Mouse (Mus musculus): ENCODE results near the gene Tmem199. TPM values are rescaled to one million over a fixed set of nuclear protein-coding genes. Genes with fewer than 3 reads are reported as not detected.
A peak's percentile ranks its signal among the peaks of the same experiment; 100 is the strongest.

The Tmem199 gene
- polyA plus RNA-seq (2015; fragmentation: Nextera tagmentation; extraction: Ambion mirVana) = 95.5 and 96.6 TPM in 2 replicates

DNA sequence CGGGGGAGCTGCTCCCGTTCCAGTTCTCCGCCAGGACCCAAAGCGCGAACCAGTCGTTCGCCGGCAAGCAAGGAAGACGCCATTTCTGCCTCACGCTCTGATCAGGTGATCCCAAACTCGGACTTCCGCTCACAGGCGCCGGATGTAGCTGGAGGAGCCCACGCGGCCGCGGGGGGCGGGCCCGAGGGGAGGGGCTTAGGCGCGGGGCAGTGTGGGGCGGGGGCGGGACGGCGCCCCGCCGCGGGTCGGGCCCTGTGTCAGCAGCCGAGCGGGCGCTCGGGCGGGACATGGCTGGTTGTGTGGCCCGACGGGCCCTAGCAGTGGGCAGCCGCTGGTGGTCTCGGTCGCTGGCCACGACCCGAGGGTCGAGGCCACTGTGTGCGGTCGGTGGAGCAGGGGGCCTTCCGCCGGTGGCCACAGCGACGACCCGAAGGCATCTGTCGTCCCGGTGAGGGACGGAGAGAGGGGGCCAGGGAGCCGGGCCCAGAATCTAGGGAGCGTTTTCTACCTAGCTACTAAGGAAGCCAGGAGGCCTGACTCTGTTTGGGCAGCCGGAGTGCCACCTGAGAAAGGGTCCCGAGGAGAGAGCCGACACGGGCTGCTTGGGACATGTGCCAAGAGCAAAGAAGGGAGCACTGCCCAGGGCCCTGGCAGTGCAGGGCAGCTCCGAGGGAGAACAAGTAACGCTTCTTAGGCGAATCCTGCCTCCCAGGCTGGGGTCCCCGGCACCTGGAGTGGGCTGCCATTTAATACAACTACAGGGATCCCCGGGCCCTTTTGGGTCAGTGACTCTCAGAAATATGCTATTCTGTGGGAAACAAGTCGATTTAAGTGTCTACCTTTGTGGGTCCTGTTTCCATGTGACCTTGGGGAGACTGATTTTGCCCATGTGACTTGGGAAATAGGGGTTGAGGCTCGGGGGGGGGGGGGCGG is at the start of gene Tmem199, which contains the start of gene Poldip2:
Gene Tmem199 (minus strand): TSS at position 148 of the 933 bp plus-strand sequence.
Gene Poldip2 (plus strand): TSS at position 169 of the 933 bp plus-strand sequence.
- under 1% methylated on average over 57 of the region's 67 CpGs for WGBS
- Histone ChIP-seq H3K4me1 (ENCODE audit: control insufficient read depth, insufficient read depth, low read length) (peaks cover 19% of the 10 kb centered on the region), H3K36me3 (ENCODE audit: control insufficient read depth, insufficient read depth, low read length) (peaks cover 29% of the 10 kb centered on the region), H3K4me2 (ENCODE audit: low read length) (peak within 1 kb of the TSS; percentile 97), H3K27ac (ENCODE audit: low read length) (peak within 1 kb of the TSS; percentile 86), H3K9me3 (replicated peaks; ENCODE audit: control insufficient read depth, low read length, poor library complexity, severe bottlenecking) (no peaks in the 10 kb centered on the region), H3K9ac (ENCODE audit: low read depth, low read length) (peak within 1 kb of the TSS; percentile 95), H3K4me3 (ENCODE audit: low read depth, low read length) (peak within 1 kb of the TSS; percentile 92), H3K27me3 (ENCODE audit: control insufficient read depth, insufficient read depth, low read depth, low read length) (no peaks in the 10 kb centered on the region)
- ATAC-seq = peak; percentile 96

DNA sequence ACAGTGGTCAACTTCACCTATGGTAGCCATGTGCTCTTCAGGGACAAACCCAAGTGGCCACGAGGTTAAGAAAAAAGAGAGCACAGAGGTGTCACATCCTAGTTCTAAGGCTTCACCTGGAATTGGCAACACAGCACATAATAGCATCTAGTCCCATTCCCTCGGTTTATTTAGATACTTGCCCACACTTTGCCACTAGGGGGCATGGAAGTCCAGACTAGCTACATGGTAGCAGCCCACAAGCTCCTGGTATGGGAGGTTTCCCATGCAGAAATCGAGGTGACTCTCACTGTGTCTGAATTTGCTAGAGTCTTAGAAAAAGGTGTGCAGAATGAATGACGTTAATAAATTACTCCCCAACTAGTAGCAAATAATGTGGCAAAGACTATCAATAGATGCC is 48.5 kb upstream of the Tmem199 start:
- Histone ChIP-seq H3K9me3 (replicated peaks; ENCODE audit: control insufficient read depth, low read length, poor library complexity, severe bottlenecking) (no peaks in the 10 kb centered on the region), H3K9ac (ENCODE audit: low read depth, low read length) (no peak overlapping the region), H3K4me1 (ENCODE audit: control insufficient read depth, insufficient read depth, low read length) (no peaks in the 10 kb centered on the region), H3K4me2 (ENCODE audit: low read length) (no peak overlapping the region), H3K27ac (ENCODE audit: low read length) (no peak overlapping the region), H3K4me3 (ENCODE audit: low read depth, low read length) (no peak overlapping the region), H3K27me3 (ENCODE audit: control insufficient read depth, insufficient read depth, low read depth, low read length) (no peaks in the 10 kb centered on the region), H3K36me3 (ENCODE audit: control insufficient read depth, insufficient read depth, low read length) (no peaks in the 10 kb centered on the region)
- 20% methylated on average over 4 of the region's 4 CpGs for WGBS
- ATAC-seq = peak; percentile 66; the same call in 1 of the 2 replicates

DNA sequence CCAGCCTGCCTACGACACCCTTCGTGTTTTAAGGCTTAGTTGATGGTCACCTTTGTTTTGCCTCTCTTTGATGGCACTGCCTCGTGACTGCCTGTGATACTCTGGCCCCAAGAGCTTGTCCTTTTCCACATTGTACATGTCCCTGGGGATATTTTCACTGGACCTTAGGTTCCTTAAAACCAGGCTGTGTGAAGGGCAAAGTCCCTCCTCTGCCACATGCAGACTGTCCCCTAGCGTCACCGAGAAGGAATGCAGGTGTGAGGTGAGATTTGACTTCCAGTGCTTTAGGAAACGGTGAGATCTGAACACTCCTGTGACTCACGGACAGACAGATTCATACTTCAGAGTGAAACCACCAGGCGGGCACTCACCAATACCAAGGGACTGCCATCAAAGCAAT is 45.3 kb upstream of the Tmem199 start:
- Histone ChIP-seq H3K27me3 (ENCODE audit: control insufficient read depth, insufficient read depth, low read depth, low read length) (no peaks in the 10 kb centered on the region), H3K9ac (ENCODE audit: low read depth, low read length) (no peak overlapping the region), H3K4me1 (ENCODE audit: control insufficient read depth, insufficient read depth, low read length) (no peaks in the 10 kb centered on the region), H3K4me3 (ENCODE audit: low read depth, low read length) (no peak overlapping the region), H3K27ac (ENCODE audit: low read length) (no peak overlapping the region), H3K36me3 (ENCODE audit: control insufficient read depth, insufficient read depth, low read length) (no peaks in the 10 kb centered on the region), H3K4me2 (ENCODE audit: low read length) (no peak overlapping the region), H3K9me3 (replicated peaks; ENCODE audit: control insufficient read depth, low read length, poor library complexity, severe bottlenecking) (no peaks in the 10 kb centered on the region)
- ATAC-seq = no peak
- WGBS = 61% methylated on average over 8 of the region's 8 CpGs

DNA sequence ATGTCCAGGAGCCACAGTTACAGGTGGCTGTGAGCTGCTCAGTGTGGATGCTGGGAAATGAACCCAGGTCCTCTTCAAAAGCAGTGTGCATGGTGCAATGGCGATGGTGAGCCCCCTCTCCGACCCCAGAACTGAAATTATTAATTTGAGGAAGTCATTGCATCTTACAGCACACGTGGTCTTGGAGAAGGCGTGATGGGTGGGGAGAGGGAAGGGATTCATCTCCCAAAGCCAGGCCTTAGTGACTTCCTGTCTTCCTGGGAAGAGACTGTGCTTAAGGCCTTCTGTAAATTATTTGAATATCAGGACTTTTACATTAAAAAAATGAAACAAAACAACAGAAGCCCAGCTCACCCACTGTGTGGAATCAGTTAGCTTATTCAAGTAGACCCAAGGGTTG is 44.1 kb upstream of the Tmem199 start:
- H3K27me3 ChIP-seq (ENCODE audit: control insufficient read depth, insufficient read depth, low read depth, low read length) = no peaks in the 10 kb centered on the region
- no peak overlapping the region for H3K9ac ChIP-seq (ENCODE audit: low read depth, low read length)
- no peak overlapping the region for H3K4me3 ChIP-seq (ENCODE audit: low read depth, low read length)
- H3K27ac ChIP-seq (ENCODE audit: low read length) = no peak overlapping the region
- no peaks in the 10 kb centered on the region for H3K9me3 ChIP-seq (replicated peaks; ENCODE audit: control insufficient read depth, low read length, poor library complexity, severe bottlenecking)
- 0 out of 2 replicates have a peak, but pooled peaks cover 2% of the 10 kb centered on the region for H3K4me1 ChIP-seq (ENCODE audit: control insufficient read depth, insufficient read depth, low read length)
- no peak for ATAC-seq
- H3K4me2 ChIP-seq (ENCODE audit: low read length) = no peak overlapping the region
- no peaks in the 10 kb centered on the region for H3K36me3 ChIP-seq (ENCODE audit: control insufficient read depth, insufficient read depth, low read length)
- WGBS = 84% methylated on average over 4 of the region's 4 CpGs

DNA sequence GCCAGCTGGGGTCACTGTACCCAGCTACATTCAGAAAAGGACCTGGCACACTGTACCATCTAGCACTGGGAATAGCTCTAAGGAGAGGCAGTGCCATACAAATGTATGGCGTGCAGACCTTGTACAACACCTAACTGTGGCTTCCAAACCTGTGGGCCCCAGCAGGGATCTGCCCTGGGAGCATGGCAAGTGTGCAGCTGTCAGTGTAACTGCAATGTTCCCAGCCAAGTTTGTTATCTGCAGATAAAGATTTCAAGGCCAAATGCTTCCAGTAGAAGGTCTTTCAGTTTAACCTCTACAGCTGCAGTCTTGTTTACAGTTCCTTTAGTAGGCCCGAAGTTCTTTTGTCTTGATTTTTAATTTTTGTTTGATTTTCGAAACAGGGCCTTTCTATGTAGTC is 43.7 kb upstream of the Tmem199 start:
- Histone ChIP-seq H3K27ac (ENCODE audit: low read length) (no peak overlapping the region), H3K4me3 (ENCODE audit: low read depth, low read length) (no peak overlapping the region), H3K4me1 (ENCODE audit: control insufficient read depth, insufficient read depth, low read length) (0 out of 2 replicates have a peak, but pooled peaks cover 3% of the 10 kb centered on the region), H3K9ac (ENCODE audit: low read depth, low read length) (no peak overlapping the region), H3K27me3 (ENCODE audit: control insufficient read depth, insufficient read depth, low read depth, low read length) (no peaks in the 10 kb centered on the region), H3K4me2 (ENCODE audit: low read length) (no peak overlapping the region), H3K9me3 (replicated peaks; ENCODE audit: control insufficient read depth, low read length, poor library complexity, severe bottlenecking) (no peaks in the 10 kb centered on the region), H3K36me3 (ENCODE audit: control insufficient read depth, insufficient read depth, low read length) (no peaks in the 10 kb centered on the region)
- no peak for ATAC-seq
- 89% methylated on average over 3 of the region's 3 CpGs for WGBS

DNA sequence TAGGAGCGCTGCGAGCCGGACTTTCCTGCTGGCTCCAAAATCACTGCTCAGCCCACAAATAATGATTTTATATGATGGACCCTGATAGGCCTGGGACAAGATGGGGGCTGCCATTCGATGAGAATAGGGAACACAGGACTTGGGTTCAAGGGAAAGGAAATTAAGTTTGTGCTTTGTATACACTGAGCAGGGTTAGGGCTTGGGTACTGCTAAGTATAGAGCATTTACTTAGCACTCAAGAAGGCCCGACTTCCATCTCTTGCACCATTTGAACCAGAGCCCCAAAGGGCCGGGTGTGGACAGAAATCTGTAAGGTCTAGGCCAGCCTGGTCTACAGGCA is 39.1 kb upstream of the Tmem199 start:
- peak overlapping the region; percentile 53 for H3K4me3 ChIP-seq (ENCODE audit: low read depth, low read length)
- peaks cover 16% of the 10 kb centered on the region for H3K4me1 ChIP-seq (ENCODE audit: control insufficient read depth, insufficient read depth, low read length)
- peak; percentile 49 for ATAC-seq
- peak overlapping the region; percentile 92 for H3K27ac ChIP-seq (ENCODE audit: low read length)
- H3K9ac ChIP-seq (ENCODE audit: low read depth, low read length) = peak overlapping the region; percentile 76
- H3K27me3 ChIP-seq (ENCODE audit: control insufficient read depth, insufficient read depth, low read depth, low read length) = no peaks in the 10 kb centered on the region
- H3K9me3 ChIP-seq (replicated peaks; ENCODE audit: control insufficient read depth, low read length, poor library complexity, severe bottlenecking) = no peaks in the 10 kb centered on the region
- no peaks in the 10 kb centered on the region for H3K36me3 ChIP-seq (ENCODE audit: control insufficient read depth, insufficient read depth, low read length)
- H3K4me2 ChIP-seq (ENCODE audit: low read length) = peak overlapping the region; percentile 84
- 33% methylated on average over 6 of the region's 6 CpGs for WGBS

DNA sequence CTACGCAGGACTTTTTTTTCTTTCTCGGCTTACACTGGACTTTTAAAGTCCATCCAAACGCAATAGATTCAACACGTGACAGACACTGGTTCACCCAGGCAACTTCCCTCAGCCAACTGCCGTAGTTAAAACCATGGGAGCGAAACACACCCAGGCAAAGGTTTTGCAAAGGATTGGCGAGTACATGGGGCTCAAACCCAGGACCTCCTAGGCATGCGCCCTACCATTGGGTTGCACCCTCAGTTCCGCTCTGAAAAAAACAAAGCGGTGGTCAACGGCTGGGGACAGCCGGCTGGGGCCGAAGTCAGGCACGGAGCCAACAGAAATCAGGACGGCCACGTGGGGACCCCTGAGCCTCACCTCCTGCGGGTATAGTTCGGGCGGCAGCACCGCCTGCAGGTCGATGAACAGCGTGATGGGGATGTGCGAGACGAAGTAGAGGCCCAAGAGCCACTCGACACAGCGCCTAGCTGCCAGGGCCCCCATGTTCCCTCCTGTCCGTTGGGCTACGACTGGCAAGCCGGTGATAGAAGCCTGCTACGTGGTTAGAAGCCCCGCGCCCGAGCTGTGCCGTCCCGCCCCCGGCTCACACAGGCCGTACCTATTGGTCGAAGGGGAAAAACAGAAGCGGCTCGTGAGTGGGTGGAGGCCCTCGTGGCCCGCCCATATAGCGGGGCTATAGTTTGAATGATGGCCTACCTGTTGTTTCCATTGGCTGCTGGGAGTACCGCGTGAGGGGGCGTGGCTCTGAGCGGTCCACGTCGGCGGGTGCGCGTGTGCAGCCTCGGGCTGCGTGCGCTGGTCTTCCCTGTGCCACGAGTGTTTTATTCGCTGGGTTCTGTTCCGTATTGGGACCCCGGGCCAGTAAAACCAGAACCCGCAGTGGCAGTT is 38.4 kb upstream of the Tmem199 start, which contains the start of gene Tmem97:
Gene Tmem97 (minus strand): TSS at position 610 of the 891 bp plus-strand sequence.
- under 1% methylated on average over 59 of the region's 60 CpGs for WGBS
- Histone ChIP-seq H3K36me3 (ENCODE audit: control insufficient read depth, insufficient read depth, low read length) (no peaks in the 10 kb centered on the region), H3K9me3 (replicated peaks; ENCODE audit: control insufficient read depth, low read length, poor library complexity, severe bottlenecking) (no peaks in the 10 kb centered on the region), H3K4me1 (ENCODE audit: control insufficient read depth, insufficient read depth, low read length) (peaks cover 16% of the 10 kb centered on the region), H3K27ac (ENCODE audit: low read length) (peak within 1 kb of the TSS; percentile 92), H3K27me3 (ENCODE audit: control insufficient read depth, insufficient read depth, low read depth, low read length) (no peaks in the 10 kb centered on the region), H3K9ac (ENCODE audit: low read depth, low read length) (peak within 1 kb of the TSS; percentile 76), H3K4me3 (ENCODE audit: low read depth, low read length) (peak within 1 kb of the TSS; percentile 53), H3K4me2 (ENCODE audit: low read length) (peak within 1 kb of the TSS; percentile 84)
- peak; percentile 100 for ATAC-seq

DNA sequence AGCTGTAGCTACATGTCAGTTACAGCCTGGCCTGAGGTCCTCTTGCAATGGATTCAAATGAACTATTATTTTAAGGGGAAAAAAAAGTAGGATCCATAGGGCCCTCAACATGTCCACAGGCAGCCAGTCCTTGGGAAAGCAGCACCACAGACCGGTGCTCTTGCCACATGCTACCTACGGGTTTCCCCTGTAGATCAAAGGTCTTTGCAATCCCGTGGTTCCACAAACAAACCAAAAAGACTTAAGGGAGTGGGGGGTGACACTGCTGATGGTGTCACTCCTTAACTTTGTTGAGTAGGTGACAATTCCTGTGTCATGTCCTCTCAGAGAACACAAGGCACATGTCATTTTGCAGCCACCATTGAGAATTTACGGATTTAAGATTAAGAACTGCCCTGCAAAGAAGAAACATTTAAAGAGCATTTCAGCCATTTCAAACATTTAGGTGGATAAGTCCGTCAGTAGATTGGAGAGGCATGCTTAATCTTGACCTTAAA is 37.6 kb upstream of the Tmem199 start:
- no peaks in the 10 kb centered on the region for H3K27me3 ChIP-seq (ENCODE audit: control insufficient read depth, insufficient read depth, low read depth, low read length)
- no peaks in the 10 kb centered on the region for H3K36me3 ChIP-seq (ENCODE audit: control insufficient read depth, insufficient read depth, low read length)
- H3K4me2 ChIP-seq (ENCODE audit: low read length) = peak overlapping the region; percentile 80
- H3K9ac ChIP-seq (ENCODE audit: low read depth, low read length) = peak overlapping the region; percentile 62; the same call in 1 of the 2 replicates
- ATAC-seq = no peak
- H3K4me3 ChIP-seq (ENCODE audit: low read depth, low read length) = peak overlapping the region; percentile 53
- H3K9me3 ChIP-seq (replicated peaks; ENCODE audit: control insufficient read depth, low read length, poor library complexity, severe bottlenecking) = no peaks in the 10 kb centered on the region
- 10% methylated on average over 5 of the region's 5 CpGs for WGBS
- no peak overlapping the region for H3K27ac ChIP-seq (ENCODE audit: low read length)
- peaks cover 16% of the 10 kb centered on the region for H3K4me1 ChIP-seq (ENCODE audit: control insufficient read depth, insufficient read depth, low read length)
